Mouse (Mus musculus): ENCODE data around the gene Slc12a7. TPM values are rescaled to one million over a fixed set of nuclear protein-coding genes. Genes with fewer than 3 reads are reported as not detected.

Gene Slc12a7
- polyA plus RNA-seq, 1 experiment from 2014 or later = 12.6 TPM

- no peak overlapping the region for H3K27ac ChIP-seq (replicated peaks; ENCODE audit: low read depth, low read length)
- H3K4me2 ChIP-seq (ENCODE audit: low read length) = no peak overlapping the region
- DNase-seq = no peak
- no peak for ATAC-seq (ENCODE audit: low FRiP score, low TSS enrichment)
- H3K27me3 ChIP-seq (ENCODE audit: control insufficient read depth, insufficient read depth, low read length) = no peaks in the 10 kb centered on the region
- no peak overlapping the region for H3K4me3 ChIP-seq (replicated peaks; ENCODE audit: low read depth, low read length)
- no peaks in the 10 kb centered on the region for H3K36me3 ChIP-seq (ENCODE audit: control insufficient read depth, insufficient read depth, low read length)
- no peak overlapping the region for H3K9ac ChIP-seq (replicated peaks; ENCODE audit: low read length)
- 76% methylated on average over 4 of the region's 4 CpGs for WGBS
- H3K9me3 ChIP-seq (ENCODE audit: control insufficient read depth, low read length) = no peaks in the 10 kb centered on the region
- H3K4me1 ChIP-seq (ENCODE audit: control insufficient read depth, insufficient read depth, low read length) = peaks cover 6% of the 10 kb centered on the region
Measured at GRCm38 (mm10) chr13:73769916-73770682, 37.2 kb downstream of the Slc12a7 start.

GRCm38 (mm10) chr13:73771131-73771530, 38.2 kb downstream of the Slc12a7 start:
- ATAC-seq (ENCODE audit: low FRiP score, low TSS enrichment) (no peak), DNase-seq (no peak)
- no peaks in the 10 kb centered on the region for H3K9me3 ChIP-seq (ENCODE audit: control insufficient read depth, low read length)
- no peak overlapping the region for H3K4me3 ChIP-seq (replicated peaks; ENCODE audit: low read depth, low read length)
- 48% methylated on average over 3 of the region's 3 CpGs for WGBS
- H3K9ac ChIP-seq (replicated peaks; ENCODE audit: low read length) = no peak overlapping the region
- 0 out of 2 replicates have a peak, but pooled peaks cover 2% of the 10 kb centered on the region for H3K4me1 ChIP-seq (ENCODE audit: control insufficient read depth, insufficient read depth, low read length)
- no peak overlapping the region for H3K27ac ChIP-seq (replicated peaks; ENCODE audit: low read depth, low read length)
- no peak overlapping the region for H3K4me2 ChIP-seq (ENCODE audit: low read length)
- H3K27me3 ChIP-seq (ENCODE audit: control insufficient read depth, insufficient read depth, low read length) = no peaks in the 10 kb centered on the region
- H3K36me3 ChIP-seq (ENCODE audit: control insufficient read depth, insufficient read depth, low read length) = no peaks in the 10 kb centered on the region

- WGBS = 65% methylated on average over 2 of the region's 2 CpGs
- no peak overlapping the region for H3K27ac ChIP-seq (replicated peaks; ENCODE audit: low read depth, low read length)
- no peak overlapping the region for H3K9ac ChIP-seq (replicated peaks; ENCODE audit: low read length)
- H3K27me3 ChIP-seq (ENCODE audit: control insufficient read depth, insufficient read depth, low read length) = no peaks in the 10 kb centered on the region
- H3K4me2 ChIP-seq (ENCODE audit: low read length) = no peak overlapping the region
- no peak overlapping the region for H3K4me3 ChIP-seq (replicated peaks; ENCODE audit: low read depth, low read length)
- no peaks in the 10 kb centered on the region for H3K9me3 ChIP-seq (ENCODE audit: control insufficient read depth, low read length)
- H3K4me1 ChIP-seq (ENCODE audit: control insufficient read depth, insufficient read depth, low read length) = no peaks in the 10 kb centered on the region
- no peaks in the 10 kb centered on the region for H3K36me3 ChIP-seq (ENCODE audit: control insufficient read depth, insufficient read depth, low read length)
- no peak for DNase-seq
- no peak for ATAC-seq (ENCODE audit: low FRiP score, low TSS enrichment)
Measured at GRCm38 (mm10) chr13:73772655-73773054, 39.8 kb downstream of the Slc12a7 start.

GRCm38 (mm10) chr13:73773519-73774205, 40.8 kb downstream of the Slc12a7 start:
- DNase-seq = no peak

GRCm38 (mm10) chr13:73775786-73776185, 42.9 kb downstream of the Slc12a7 start:
- no peaks in the 10 kb centered on the region for H3K36me3 ChIP-seq (ENCODE audit: control insufficient read depth, insufficient read depth, low read length)
- no peaks in the 10 kb centered on the region for H3K27me3 ChIP-seq (ENCODE audit: control insufficient read depth, insufficient read depth, low read length)
- no peak overlapping the region for H3K27ac ChIP-seq (replicated peaks; ENCODE audit: low read depth, low read length)
- H3K4me2 ChIP-seq (ENCODE audit: low read length) = no peak overlapping the region
- H3K9me3 ChIP-seq (ENCODE audit: control insufficient read depth, low read length) = no peaks in the 10 kb centered on the region
- H3K4me1 ChIP-seq (ENCODE audit: control insufficient read depth, insufficient read depth, low read length) = no peaks in the 10 kb centered on the region
- H3K9ac ChIP-seq (replicated peaks; ENCODE audit: low read length) = no peak overlapping the region
- DNase-seq = no peak
- no peak for ATAC-seq (ENCODE audit: low FRiP score, low TSS enrichment)
- WGBS = 90% methylated on average over 4 of the region's 4 CpGs
- H3K4me3 ChIP-seq (replicated peaks; ENCODE audit: low read depth, low read length) = no peak overlapping the region

More at GRCm38 (mm10) chr13:73773519-73774205, 40.8 kb downstream of the Slc12a7 start:
- Histone ChIP-seq H3K36me3 (ENCODE audit: control insufficient read depth, insufficient read depth, low read length) (no peaks in the 10 kb centered on the region), H3K4me2 (ENCODE audit: low read length) (no peak overlapping the region), H3K9me3 (ENCODE audit: control insufficient read depth, low read length) (no peaks in the 10 kb centered on the region), H3K27ac (replicated peaks; ENCODE audit: low read depth, low read length) (no peak overlapping the region), H3K4me1 (ENCODE audit: control insufficient read depth, insufficient read depth, low read length) (no peaks in the 10 kb centered on the region), H3K9ac (replicated peaks; ENCODE audit: low read length) (no peak overlapping the region), H3K4me3 (replicated peaks; ENCODE audit: low read depth, low read length) (no peak overlapping the region), H3K27me3 (ENCODE audit: control insufficient read depth, insufficient read depth, low read length) (no peaks in the 10 kb centered on the region)
- 41% methylated on average over 4 of the region's 4 CpGs for WGBS
- no peak for ATAC-seq (ENCODE audit: low FRiP score, low TSS enrichment)

- Histone ChIP-seq H3K4me3 (replicated peaks; ENCODE audit: low read depth, low read length) (no peak overlapping the region), H3K27ac (replicated peaks; ENCODE audit: low read depth, low read length) (no peak overlapping the region), H3K27me3 (ENCODE audit: control insufficient read depth, insufficient read depth, low read length) (no peaks in the 10 kb centered on the region), H3K9me3 (ENCODE audit: control insufficient read depth, low read length) (no peaks in the 10 kb centered on the region), H3K4me1 (ENCODE audit: control insufficient read depth, insufficient read depth, low read length) (no peaks in the 10 kb centered on the region), H3K36me3 (ENCODE audit: control insufficient read depth, insufficient read depth, low read length) (no peaks in the 10 kb centered on the region), H3K4me2 (ENCODE audit: low read length) (no peak overlapping the region), H3K9ac (replicated peaks; ENCODE audit: low read length) (no peak overlapping the region)
- no peak for ATAC-seq (ENCODE audit: low FRiP score, low TSS enrichment)
- DNase-seq = no peak
- WGBS = 92% methylated on average over 3 of the region's 3 CpGs
Measured at GRCm38 (mm10) chr13:73777578-73777977, 44.7 kb downstream of the Slc12a7 start.

DNA sequence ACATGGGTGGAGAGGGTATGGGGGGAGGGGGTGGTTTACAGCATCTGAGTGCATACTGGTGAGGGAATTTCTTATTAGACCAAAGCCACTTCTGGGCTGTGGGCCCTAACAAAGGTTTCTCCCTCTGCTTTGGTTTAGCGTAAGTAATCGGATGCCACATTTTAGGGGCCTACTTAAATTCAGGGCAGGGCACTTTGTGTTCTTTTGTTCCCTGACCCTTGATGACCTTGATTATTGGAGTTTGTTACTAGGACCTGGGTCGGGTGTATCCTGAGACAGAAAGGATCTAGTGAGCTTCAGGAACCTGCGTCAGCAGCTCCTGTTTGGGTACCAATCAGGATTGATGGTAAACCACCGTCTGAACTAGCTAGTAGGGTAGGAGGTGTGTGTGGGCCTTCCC, 49.6 kb downstream of the Slc12a7 start:
- ATAC-seq (ENCODE audit: low FRiP score, low TSS enrichment) (no peak), DNase-seq (no peak)
- Histone ChIP-seq H3K27me3 (ENCODE audit: control insufficient read depth, insufficient read depth, low read length) (no peaks in the 10 kb centered on the region), H3K4me3 (replicated peaks; ENCODE audit: low read depth, low read length) (no peak overlapping the region), H3K4me1 (ENCODE audit: control insufficient read depth, insufficient read depth, low read length) (no peaks in the 10 kb centered on the region), H3K9me3 (ENCODE audit: control insufficient read depth, low read length) (no peaks in the 10 kb centered on the region), H3K27ac (replicated peaks; ENCODE audit: low read depth, low read length) (no peak overlapping the region), H3K9ac (replicated peaks; ENCODE audit: low read length) (no peak overlapping the region), H3K4me2 (ENCODE audit: low read length) (no peak overlapping the region), H3K36me3 (ENCODE audit: control insufficient read depth, insufficient read depth, low read length) (peaks cover 3% of the 10 kb centered on the region; the same call in 1 of the 2 replicates)
- WGBS = 42% methylated on average over 5 of the region's 5 CpGs

DNA sequence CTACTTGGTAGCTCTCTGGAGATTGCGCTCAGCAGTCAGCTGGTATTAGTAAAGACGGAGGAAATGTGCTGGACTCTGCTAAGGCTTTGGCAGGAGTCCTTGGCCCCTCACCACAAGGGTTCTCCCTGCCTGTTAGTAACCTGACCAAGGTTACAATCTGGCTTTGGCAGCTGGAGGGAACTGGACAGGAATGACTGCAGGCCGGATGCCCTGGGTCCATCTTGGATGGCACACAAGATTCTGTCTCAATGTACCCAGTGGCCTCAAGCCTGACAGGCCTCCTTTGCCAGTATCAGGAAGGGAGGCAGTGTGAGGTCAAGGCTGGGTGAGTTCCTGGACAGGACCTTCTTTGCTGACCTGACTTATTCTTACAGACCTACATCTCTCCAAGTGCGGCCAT, 59.3 kb downstream of the Slc12a7 start:
- Histone ChIP-seq H3K9ac (replicated peaks; ENCODE audit: low read length) (no peak overlapping the region), H3K27ac (replicated peaks; ENCODE audit: low read depth, low read length) (no peak overlapping the region), H3K27me3 (ENCODE audit: control insufficient read depth, insufficient read depth, low read length) (no peaks in the 10 kb centered on the region), H3K36me3 (ENCODE audit: control insufficient read depth, insufficient read depth, low read length) (peaks cover 38% of the 10 kb centered on the region), H3K4me2 (ENCODE audit: low read length) (no peak overlapping the region), H3K4me1 (ENCODE audit: control insufficient read depth, insufficient read depth, low read length) (no peaks in the 10 kb centered on the region), H3K4me3 (replicated peaks; ENCODE audit: low read depth, low read length) (no peak overlapping the region), H3K9me3 (ENCODE audit: control insufficient read depth, low read length) (no peaks in the 10 kb centered on the region)
- ATAC-seq (ENCODE audit: low FRiP score, low TSS enrichment) (no peak), DNase-seq (no peak)
- WGBS = over 99% methylated on average over 4 of the region's 4 CpGs

DNA sequence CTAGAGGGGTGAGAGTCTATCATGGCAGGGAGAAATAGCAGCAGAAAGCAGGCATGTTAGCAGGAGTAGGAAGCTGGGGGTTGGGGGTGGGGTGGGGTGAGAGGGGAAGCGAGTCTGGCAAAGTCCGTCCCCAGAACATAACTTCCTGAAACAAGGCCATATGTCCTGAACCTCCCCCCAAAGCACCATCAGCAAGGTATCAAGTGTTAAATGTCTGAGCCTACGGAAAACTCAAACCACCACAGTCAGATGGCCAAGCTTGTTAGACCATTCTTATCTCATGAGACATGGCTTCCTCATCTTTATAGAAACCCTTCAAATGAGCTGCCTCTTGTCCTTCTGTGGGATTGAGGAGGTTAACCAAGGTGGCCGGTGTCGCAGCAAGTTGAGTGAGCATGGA, 60.3 kb downstream of the Slc12a7 start:
- Histone ChIP-seq H3K4me3 (replicated peaks; ENCODE audit: low read depth, low read length) (no peak overlapping the region), H3K9me3 (ENCODE audit: control insufficient read depth, low read length) (no peaks in the 10 kb centered on the region), H3K9ac (replicated peaks; ENCODE audit: low read length) (no peak overlapping the region), H3K36me3 (ENCODE audit: control insufficient read depth, insufficient read depth, low read length) (peaks cover 48% of the 10 kb centered on the region), H3K27ac (replicated peaks; ENCODE audit: low read depth, low read length) (no peak overlapping the region), H3K27me3 (ENCODE audit: control insufficient read depth, insufficient read depth, low read length) (no peaks in the 10 kb centered on the region), H3K4me1 (ENCODE audit: control insufficient read depth, insufficient read depth, low read length) (no peaks in the 10 kb centered on the region), H3K4me2 (ENCODE audit: low read length) (no peak overlapping the region)
- ATAC-seq (ENCODE audit: low FRiP score, low TSS enrichment) (no peak), DNase-seq (no peak)
- 96% methylated on average over 5 of the region's 5 CpGs for WGBS

All from midbrain, embryonic 14.5 days (tissue).